Mouse (Mus musculus) erythroblast, embryonic 14.5 days (primary cell): ENCODE data around the gene AI854703.

Experiments used
- GATA1 ChIP-seq: IDR thresholded peaks from 2 replicates; pipeline ENCODE4 v1.6.1; 2012; ENCODE audit warnings: low read length, inconsistent platforms, mixed read lengths
- TAL1 ChIP-seq: IDR thresholded peaks from 3 replicates; pipeline ENCODE4 v1.6.1; 2012; ENCODE audit warnings: low read length, inconsistent platforms, mixed read lengths

DNA sequence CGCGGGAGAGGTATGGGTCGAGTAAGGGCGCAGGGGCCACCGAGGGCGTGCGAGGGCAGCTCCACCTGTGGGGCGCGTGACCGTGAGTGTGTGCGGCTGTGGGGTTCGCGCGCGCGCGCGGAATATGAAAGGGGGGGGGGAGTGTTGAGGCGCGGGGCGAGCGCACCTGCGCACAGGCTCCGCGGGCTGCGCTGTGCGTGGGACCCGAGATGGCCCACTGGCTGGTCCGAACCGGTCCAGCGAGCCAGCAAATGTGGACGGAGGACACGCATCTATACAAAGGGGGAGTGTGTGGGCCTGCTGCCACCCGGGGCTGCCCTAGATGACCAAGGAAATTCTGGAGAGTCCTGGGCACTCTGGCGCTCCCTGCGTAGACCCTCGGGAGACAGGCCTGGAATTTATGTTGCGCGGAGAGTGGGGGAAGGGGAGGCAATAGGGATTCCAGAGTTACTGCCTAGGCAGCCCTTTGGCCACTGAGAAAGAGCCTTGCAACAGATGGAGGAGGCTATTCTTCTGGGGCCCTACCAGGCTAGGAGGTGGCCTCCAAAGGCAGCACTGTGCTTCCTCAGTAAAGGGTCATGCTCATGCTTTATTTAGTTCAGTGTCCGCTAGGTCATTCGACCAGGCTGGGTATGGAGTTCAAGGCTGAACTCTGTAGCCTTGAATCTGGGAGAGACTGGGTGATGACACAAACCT, 32.4 kb upstream of the AI854703 start:
- TF ChIP-seq TAL1: no peak
- TF ChIP-seq GATA1: no peak
